Mouse (Mus musculus) kidney, postnatal 0 days (tissue): Measurements from ENCODE around the gene Dlk2. TPM values are rescaled to one million over a fixed set of nuclear protein-coding genes. Genes with fewer than 3 reads are reported as not detected.
A peak's percentile ranks its signal among the peaks of the same experiment; 100 is the strongest.

ENCODE experiments used
- ATAC-seq: fragments of 200-750 bp; cut with Nextera tagmentation; replicated peaks from 2 replicates; pipeline ENCODE4 v1.8.0; 2017; ENCODE audit warnings: low read depth, moderate number of reproducible peaks, moderate TSS enrichment, moderate library complexity; ENCODE audit not compliant: low FRiP score
- DNase-seq: peaks from one replicate; pipeline ENCODE4 v3.0.0-alpha.2; 2016; ENCODE audit warnings: low spot score
- H3K27ac ChIP-seq: fragments of 300-500 bp; sonication (generic); 2 replicates; pipeline ENCODE4 v1.5.1; 2014; ENCODE audit warnings: mild to moderate bottlenecking
- H3K27me3 ChIP-seq: fragments of 300-500 bp; sonication (generic); 2 replicates; pipeline ENCODE4 v1.6.1; 2014; ENCODE audit warnings: low read length, mixed read lengths; ENCODE audit not compliant: insufficient read depth
- H3K36me3 ChIP-seq: fragments of 300-500 bp; sonication (generic); 2 replicates; pipeline ENCODE4 v1.6.1; 2014; ENCODE audit warnings: low read length, mixed read lengths; ENCODE audit not compliant: insufficient read depth
- H3K4me1 ChIP-seq: fragments of 300-500 bp; sonication (generic); replicated peaks from 2 replicates; pipeline ENCODE4 v1.6.1; 2014; ENCODE audit warnings: antibody characterized with exemption, low read length, mixed read lengths; ENCODE audit not compliant: insufficient read depth
- H3K4me2 ChIP-seq: fragments of 300-500 bp; sonication (generic); 2 replicates; pipeline ENCODE4 v1.6.1; 2014; ENCODE audit warnings: mild to moderate bottlenecking, low read length, moderate library complexity, mixed read lengths
- H3K4me3 ChIP-seq: fragments of 300-500 bp; sonication (generic); replicated peaks from 2 replicates; pipeline ENCODE4 v1.5.1; 2014; ENCODE audit warnings: low read depth, low read length
- H3K9ac ChIP-seq: fragments of 300-500 bp; sonication (generic); 2 replicates; pipeline ENCODE4 v1.6.1; 2014; ENCODE audit warnings: low read depth, low read length
- H3K9me3 ChIP-seq: fragments of 300-500 bp; sonication (generic); replicated peaks from 2 replicates; pipeline ENCODE4 v1.6.1; 2016; ENCODE audit warnings: low read length, inconsistent platforms, mixed read lengths
- CTCF ChIP-seq: IDR thresholded peaks from 2 replicates; pipeline ENCODE4 v1.5.1; 2016; ENCODE audit warnings: antibody characterized with exemption, low read depth, mild to moderate bottlenecking, moderate library complexity
- WGBS: fragments of 180-500 bp; shearing (Covaris S2); extraction: QIAGEN DNeasy Blood & Tissue Kit; methylation state at CpG from one replicate; pipeline ENCODE4 v1.1.7; 2014; 5-methylcytosine and 5-hydroxymethylcytosine counted together
- polyA plus RNA-seq: library from polyadenylated mRNA; unstranded; fragments of >200 nt; fragmentation: Nextera tagmentation; extraction: Ambion mirVana; gene quantifications from 2 replicates; pipeline ENCODE4 v1.2.1, GENCODE M21; 2015

Dlk2 gene
- polyA plus RNA-seq: 0.55 and 0.88 TPM in 2 replicates

GRCm38 (mm10) chr17:46297364-46298219 lies at the start of gene Dlk2:
Gene Dlk2 (plus strand): TSS chr17:46297421.
- DNase-seq (peak; percentile 29), ATAC-seq (0 out of 2 replicates have a peak, but pooled peaks have one; percentile 6)
- Histone ChIP-seq H3K9me3 (no peaks in the 10 kb centered on the region), H3K27ac (no peak within 1 kb of the TSS), H3K4me2 (peak within 1 kb of the TSS; percentile 99), H3K27me3 (peaks cover 33% of the 10 kb centered on the region), H3K36me3 (no peaks in the 10 kb centered on the region), H3K9ac (peak within 1 kb of the TSS; percentile 51), H3K4me3 (peak within 1 kb of the TSS; percentile 60), H3K4me1 (peaks cover 4% of the 10 kb centered on the region; the same call in 1 of the 2 replicates)
- no peak for TF ChIP-seq CTCF
- under 1% methylated on average over 59 of the region's 86 CpGs for WGBS

GRCm38 (mm10) chr17:46247512-46248188 lies 49.6 kb upstream of the Dlk2 start, which contains the start of the genes Polr1c and Yipf3:
Gene Polr1c (minus strand): TSS chr17:46248054.
Gene Yipf3 (plus strand): TSS chr17:46248080.
- Histone ChIP-seq H3K4me1 (peaks cover 17% of the 10 kb centered on the region; the same call in 1 of the 2 replicates), H3K4me3 (peak within 1 kb of the TSS; percentile 94), H3K27ac (peak within 1 kb of the TSS; percentile 91), H3K4me2 (peak within 1 kb of the TSS; percentile 90), H3K27me3 (no peaks in the 10 kb centered on the region), H3K36me3 (peaks cover 46% of the 10 kb centered on the region), H3K9me3 (no peaks in the 10 kb centered on the region), H3K9ac (peak within 1 kb of the TSS; percentile 98)
- DNase-seq (peak; percentile 97), ATAC-seq (peak; percentile 88)
- WGBS: under 1% methylated on average over 53 of the region's 53 CpGs
- no peak for TF ChIP-seq CTCF

GRCm38 (mm10) chr17:46248189-46248522 lies 49.1 kb upstream of the Dlk2 start:
- WGBS: under 1% methylated on average over 37 of the region's 37 CpGs
- H3K4me2 ChIP-seq: peak overlapping the region; percentile 90
- H3K4me3 ChIP-seq: peak overlapping the region; percentile 94
- H3K27ac ChIP-seq: peak overlapping the region; percentile 91
- peak; percentile 37 for ATAC-seq
- H3K36me3 ChIP-seq: peaks cover 41% of the 10 kb centered on the region
- H3K9ac ChIP-seq: peak overlapping the region; percentile 98
- no peak for DNase-seq
- H3K27me3 ChIP-seq: no peaks in the 10 kb centered on the region
- no peaks in the 10 kb centered on the region for H3K9me3 ChIP-seq
- TF ChIP-seq CTCF: no peak
- H3K4me1 ChIP-seq: peaks cover 18% of the 10 kb centered on the region; the same call in 1 of the 2 replicates

- DNase-seq: no peak
Measured at GRCm38 (mm10) chr17:46251174-46251573, 46.0 kb upstream of the Dlk2 start.

GRCm38 (mm10) chr17:46252571-46253451 lies 44.4 kb upstream of the Dlk2 start:
- DNase-seq: peak; percentile 70
- TF ChIP-seq CTCF: peak; percentile 66

More at GRCm38 (mm10) chr17:46251174-46251573, 46.0 kb upstream of the Dlk2 start:
- H3K9ac ChIP-seq: no peak overlapping the region
- 0 out of 2 replicates have a peak, but pooled peaks cover 5% of the 10 kb centered on the region for H3K27me3 ChIP-seq
- WGBS: 79% methylated on average over 7 of the region's 7 CpGs
- H3K4me2 ChIP-seq: no peak overlapping the region
- H3K9me3 ChIP-seq: no peaks in the 10 kb centered on the region
- no peak overlapping the region for H3K27ac ChIP-seq
- ATAC-seq: no peak
- H3K4me3 ChIP-seq: no peak overlapping the region
- TF ChIP-seq CTCF: peak; percentile 15; the same call in 1 of the 2 replicates
- peaks cover 26% of the 10 kb centered on the region; the same call in 1 of the 2 replicates for H3K4me1 ChIP-seq
- peaks cover 20% of the 10 kb centered on the region for H3K36me3 ChIP-seq

More at GRCm38 (mm10) chr17:46252571-46253451, 44.4 kb upstream of the Dlk2 start:
- H3K27me3 ChIP-seq: 0 out of 2 replicates have a peak, but pooled peaks cover 5% of the 10 kb centered on the region
- H3K4me2 ChIP-seq: peak overlapping the region; percentile 100
- H3K4me1 ChIP-seq: peaks cover 18% of the 10 kb centered on the region; the same call in 1 of the 2 replicates
- ATAC-seq: no peak
- H3K9me3 ChIP-seq: no peaks in the 10 kb centered on the region
- peak overlapping the region; percentile 68 for H3K4me3 ChIP-seq
- WGBS: 61% methylated on average over 14 of the region's 14 CpGs
- no peak overlapping the region for H3K27ac ChIP-seq
- H3K9ac ChIP-seq: 0 out of 2 replicates have a peak overlapping the region, but pooled peaks have one; percentile 62
- H3K36me3 ChIP-seq: peaks cover 22% of the 10 kb centered on the region
